Mouse (Mus musculus) bone marrow, adult 2 months (tissue): ENCODE data around the gene Actr3. TPM values are rescaled to one million over a fixed set of nuclear protein-coding genes. Genes with fewer than 3 reads are reported as not detected.

Source experiments
- H3K27ac ChIP-seq: fragments of 200-500 bp; 2 replicates; pipeline ENCODE4 v1.5.1; 2012; ENCODE audit warnings: low read depth, mild to moderate bottlenecking, control low read depth, inconsistent platforms, low read length; ENCODE audit not compliant: control insufficient read depth, poor library complexity, insufficient read depth
- H3K4me1 ChIP-seq: fragments of 200-500 bp; 2 replicates; pipeline ENCODE4 v1.6.1; 2011; ENCODE audit warnings: low read length; ENCODE audit not compliant: control insufficient read depth, insufficient read depth
- H3K4me3 ChIP-seq: fragments of 200-500 bp; replicated peaks from 2 replicates; pipeline ENCODE3; 2011; ENCODE audit warnings: mild to moderate bottlenecking, low read depth, low read length, control low read depth; ENCODE audit not compliant: control insufficient read depth
- CTCF ChIP-seq: fragments of 200-500 bp; IDR thresholded peaks from 2 replicates; pipeline ENCODE4 v1.5.1; 2011; ENCODE audit warnings: low read length, control low read depth; ENCODE audit not compliant: control insufficient read depth, insufficient read depth
- POLR2A ChIP-seq: fragments of 200-500 bp; IDR thresholded peaks from 2 replicates; pipeline ENCODE4 v1.6.1; 2011; ENCODE audit warnings: low read depth, mild to moderate bottlenecking, control low read depth, low read length, borderline replicate concordance; ENCODE audit not compliant: control insufficient read depth
- WGBS: fragments of 180-500 bp; shearing (Covaris S2); methylation state at CpG from one replicate; pipeline ENCODE4 v1.1.7; 2018; 5-methylcytosine and 5-hydroxymethylcytosine counted together
- polyA plus RNA-seq: library from polyadenylated mRNA; stranded (reverse); fragments of >200 nt; gene quantifications from 2 replicates; pipeline ENCODE4 v1.2.4, GENCODE M21; 2011; ENCODE audit warnings: low replicate concordance; ENCODE audit not compliant: missing spikeins, insufficient read depth, insufficient read length

The Actr3 gene
- polyA plus RNA-seq, 1 experiment = 154 TPM

- WGBS = 40% methylated on average over 4 of the region's 4 CpGs
- Histone ChIP-seq H3K4me3 (no peak overlapping the region), H3K4me1 (peaks cover 19% of the 10 kb centered on the region), H3K27ac (peak overlapping the region; percentile 48; the same call in 1 of the 2 replicates)
- TF ChIP-seq POLR2A (no peak), CTCF (no peak)
Measured at GRCm38 (mm10) chr1:125467936-125468335, 32.4 kb upstream of the Actr3 start.

- Histone ChIP-seq H3K27ac (peak overlapping the region; percentile 72), H3K4me3 (no peak overlapping the region), H3K4me1 (peaks cover 21% of the 10 kb centered on the region)
- no peak for TF ChIP-seq POLR2A
- TF ChIP-seq CTCF = no peak
- WGBS = 3% methylated on average over 10 of the region's 10 CpGs
Measured at GRCm38 (mm10) chr1:125466621-125467257, 31.2 kb upstream of the Actr3 start.

DNA sequence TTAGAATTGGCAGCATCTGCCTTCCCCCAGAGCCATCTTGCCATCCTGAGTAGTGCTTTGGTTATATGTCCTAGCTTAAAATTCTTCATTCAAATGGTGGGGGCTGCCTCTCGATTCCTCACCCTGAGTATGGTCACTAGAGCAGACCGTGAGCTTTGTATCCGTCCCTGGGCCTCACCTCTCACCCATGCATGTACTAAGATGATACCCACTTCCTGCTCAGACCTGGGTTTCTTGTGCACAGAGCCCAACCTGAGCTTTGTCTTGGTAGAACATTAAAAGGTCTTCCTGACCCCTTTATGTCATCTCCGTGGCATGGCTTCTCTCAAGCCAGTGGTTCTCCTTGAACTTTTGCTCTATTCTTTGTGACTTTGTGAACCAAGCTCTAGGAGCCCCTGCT lies 28.5 kb upstream of the Actr3 start:
- Histone ChIP-seq H3K4me1 (peaks cover 16% of the 10 kb centered on the region), H3K27ac (no peak overlapping the region; the same call in 1 of the 2 replicates), H3K4me3 (no peak overlapping the region)
- TF ChIP-seq CTCF = no peak
- WGBS = 73% methylated on average over 4 of the region's 4 CpGs

DNA sequence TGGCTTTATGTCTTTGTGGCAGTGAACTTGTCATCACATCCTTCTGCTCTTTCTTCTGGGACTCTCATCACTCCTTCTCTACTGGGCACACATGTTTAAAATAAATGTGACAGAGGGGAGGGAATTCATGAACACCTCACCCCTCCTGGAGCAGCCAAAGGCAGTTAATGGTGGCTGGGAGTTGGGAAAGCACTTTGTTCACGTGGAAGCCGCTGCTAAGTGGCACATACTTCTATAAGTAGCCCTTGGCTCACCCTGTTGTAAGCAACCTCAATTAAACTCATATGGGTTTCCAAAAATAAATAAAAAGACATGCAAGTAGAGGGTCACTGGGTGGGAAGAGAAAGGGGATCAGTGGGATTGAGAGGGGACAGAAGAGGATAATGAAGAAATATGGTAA lies 27.8 kb upstream of the Actr3 start:
- H3K4me1 ChIP-seq = peaks cover 16% of the 10 kb centered on the region
- TF ChIP-seq POLR2A (no peak), CTCF (no peak)
- H3K27ac ChIP-seq = no peak overlapping the region; the same call in 1 of the 2 replicates
- H3K4me3 ChIP-seq = no peak overlapping the region
- WGBS = 67% methylated on average over 2 of the region's 2 CpGs

DNA sequence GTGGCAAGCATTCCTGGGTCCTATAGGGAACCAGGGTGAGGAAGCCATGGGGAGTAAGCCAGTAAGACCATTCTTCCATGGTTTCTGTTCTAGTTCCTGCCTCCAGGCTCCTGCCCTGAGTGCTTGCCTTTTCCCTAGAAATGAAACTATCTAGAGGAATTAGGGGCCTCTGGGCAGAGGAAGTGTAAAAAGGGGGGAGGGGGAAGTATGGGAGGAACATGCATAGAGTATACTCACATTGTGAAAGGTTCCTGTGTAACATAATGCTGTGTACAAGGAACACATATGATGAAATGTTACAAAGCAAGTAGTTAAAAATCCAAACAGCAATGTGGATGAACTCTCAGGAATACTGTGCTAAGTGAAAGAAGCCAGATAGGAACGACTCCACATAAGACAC lies 27.4 kb upstream of the Actr3 start:
- 60% methylated on average over 1 of the region's 1 CpGs for WGBS
- Histone ChIP-seq H3K27ac (no peak overlapping the region; the same call in 1 of the 2 replicates), H3K4me1 (peaks cover 14% of the 10 kb centered on the region), H3K4me3 (no peak overlapping the region)
- TF ChIP-seq POLR2A = no peak
- no peak for TF ChIP-seq CTCF

DNA sequence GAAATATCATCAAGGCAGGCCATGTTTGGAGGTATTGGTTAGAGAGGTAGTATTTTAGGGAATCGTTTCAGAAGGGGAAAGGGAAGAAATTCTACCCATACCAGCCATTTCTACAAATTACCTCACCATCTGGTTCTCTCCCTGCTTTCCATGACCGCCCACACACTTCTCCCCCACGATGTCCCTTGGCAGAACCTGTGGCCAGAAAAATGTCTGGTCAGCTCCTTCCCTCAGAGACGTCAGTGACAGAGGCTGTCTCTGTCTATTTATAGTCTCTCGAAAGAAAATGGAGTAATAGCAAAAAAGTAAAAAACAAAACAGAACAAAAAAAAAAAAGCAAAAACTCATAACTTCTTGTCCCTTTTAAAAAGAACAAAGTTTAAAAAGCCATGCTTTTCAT lies 23.0 kb upstream of the Actr3 start:
- Histone ChIP-seq H3K27ac (no peak overlapping the region), H3K4me3 (no peak overlapping the region), H3K4me1 (peaks cover 3% of the 10 kb centered on the region)
- 50% methylated on average over 5 of the region's 5 CpGs for WGBS
- TF ChIP-seq CTCF = no peak
- no peak for TF ChIP-seq POLR2A

DNA sequence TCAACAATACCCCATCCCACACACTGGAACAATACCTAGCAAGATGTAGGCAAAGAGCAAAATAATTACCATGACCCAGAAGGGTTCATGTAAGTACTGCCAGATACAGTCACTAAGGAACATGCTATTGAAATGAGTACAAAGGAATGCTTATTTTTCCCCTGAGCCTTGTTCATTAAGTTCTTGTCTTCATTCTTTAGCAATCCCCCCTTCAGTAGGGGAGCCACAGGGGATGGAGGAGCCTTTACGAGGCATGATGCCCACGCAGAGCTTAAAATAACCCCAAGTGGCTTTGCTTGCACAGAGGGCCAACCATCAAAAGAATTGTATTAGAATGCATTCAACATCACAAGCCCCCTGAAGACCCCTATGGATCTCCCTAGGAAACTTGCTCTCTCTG lies 19.6 kb upstream of the Actr3 start:
- Histone ChIP-seq H3K4me1 (no peaks in the 10 kb centered on the region; the same call in 1 of the 2 replicates), H3K27ac (no peak overlapping the region), H3K4me3 (no peak overlapping the region)
- 78% methylated on average over 2 of the region's 2 CpGs for WGBS
- TF ChIP-seq CTCF (no peak), POLR2A (no peak)

- Histone ChIP-seq H3K4me3 (no peak overlapping the region), H3K27ac (no peak overlapping the region), H3K4me1 (no peaks in the 10 kb centered on the region)
- 83% methylated on average over 4 of the region's 4 CpGs for WGBS
- TF ChIP-seq POLR2A (no peak), CTCF (no peak)
Measured at GRCm38 (mm10) chr1:125450282-125451000, 14.9 kb upstream of the Actr3 start.
